Mouse (Mus musculus): ENCODE measurements at regions not wholly inside any gene's neighbourhood (a gene's known extent, or its start where the extent isn't known, plus 50 kb on each side); places are given as distances from the start of the nearest gene placed in this dataset.

DNA sequence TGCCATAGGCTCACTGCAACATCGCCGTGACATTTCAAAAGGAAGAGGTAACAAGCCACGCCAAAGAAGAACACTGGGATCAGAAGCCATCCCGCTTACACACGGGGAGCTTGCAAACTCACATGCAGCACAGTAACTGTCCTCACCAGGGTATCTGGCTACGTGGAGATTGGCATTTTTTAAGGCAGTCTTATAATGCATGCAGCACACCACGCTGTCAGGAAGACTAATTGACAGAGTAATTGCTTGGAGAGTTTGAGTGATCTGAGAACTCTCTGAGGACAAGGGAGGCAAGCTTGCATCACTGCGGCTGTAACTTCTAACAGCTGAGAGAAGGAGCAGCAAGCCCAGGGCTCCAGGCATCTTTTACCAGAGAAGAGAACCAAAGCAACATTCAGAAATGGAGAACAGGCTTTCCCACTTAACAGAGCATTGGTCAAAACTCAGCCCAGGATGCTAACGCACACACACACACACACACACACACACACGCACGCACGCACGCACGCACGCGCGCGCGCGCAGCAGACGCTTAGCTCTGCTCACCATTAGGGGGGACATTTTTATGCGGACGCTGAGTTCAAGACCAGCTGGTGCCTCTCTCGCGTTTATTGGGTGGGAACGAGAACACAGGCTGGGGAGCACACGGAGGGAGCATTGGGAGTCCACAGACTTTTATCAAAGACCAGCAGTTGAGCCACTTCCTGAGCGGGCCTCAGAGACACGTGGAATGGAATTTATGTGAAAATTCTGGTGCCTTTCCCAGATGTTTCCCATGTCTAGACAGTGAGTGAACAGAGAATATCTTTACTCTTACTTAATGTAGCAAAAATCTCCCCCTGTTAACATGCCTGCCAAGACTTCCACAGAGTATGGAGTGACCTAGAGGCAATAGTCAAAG is 66.6 kb downstream of the 1700129C05Rik start:
- DNase-seq: peak; percentile 51

DNA sequence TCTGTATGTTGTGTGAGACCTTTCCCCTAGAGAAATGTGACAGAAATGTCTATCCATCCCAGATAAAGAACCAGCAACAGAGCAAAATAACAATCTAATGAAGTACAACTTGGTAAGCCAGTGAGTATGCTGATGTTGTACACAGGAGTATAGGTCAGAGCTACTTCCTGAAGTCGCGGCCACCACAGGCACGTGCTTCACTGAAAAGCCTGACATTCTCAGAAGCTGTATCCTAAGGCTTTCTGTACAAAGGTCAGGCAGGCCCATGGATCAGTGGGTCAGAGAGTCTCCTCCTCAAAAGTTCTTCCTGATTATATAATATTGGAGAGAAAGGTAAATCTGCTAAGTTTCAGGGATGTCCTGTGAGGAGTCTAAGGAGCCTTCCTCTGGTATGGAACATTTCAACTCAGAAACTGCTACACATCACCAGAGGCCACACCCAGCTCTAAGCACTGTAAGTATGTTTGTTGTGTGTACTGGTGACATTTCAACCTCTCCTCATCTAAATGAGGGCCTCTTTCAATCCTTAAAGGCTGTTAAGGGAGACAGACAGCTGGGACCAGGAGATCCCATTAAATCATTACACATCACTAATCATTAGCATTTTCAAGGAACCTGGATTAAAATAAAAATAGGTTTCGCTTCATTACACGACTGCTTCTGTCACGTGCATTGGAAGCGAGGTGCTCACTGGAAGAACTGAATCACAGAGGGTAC is 70.2 kb downstream of the 1700129C05Rik start:
- DNase-seq: peak; percentile 28

DNA sequence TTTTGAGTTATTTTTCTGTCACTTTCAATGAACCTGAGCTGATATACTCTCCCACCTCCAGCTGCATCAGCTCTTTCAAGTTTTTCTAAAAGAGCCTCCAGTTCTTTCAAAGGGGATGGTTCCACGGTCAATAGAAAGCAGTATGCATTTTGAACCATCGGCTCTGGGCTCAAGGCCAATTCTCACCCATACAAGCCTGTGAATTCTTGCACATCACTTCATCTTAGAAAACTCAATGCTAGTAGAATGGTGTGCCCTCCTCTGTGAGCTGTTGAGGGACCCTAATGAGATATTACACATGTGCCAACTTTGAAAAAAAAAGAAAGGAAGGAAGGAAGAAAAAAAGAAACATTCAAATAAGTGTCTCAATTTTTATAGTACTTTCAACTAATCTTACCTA is 72.6 kb downstream of the 1700129C05Rik start:
- DNase-seq: no peak

DNA sequence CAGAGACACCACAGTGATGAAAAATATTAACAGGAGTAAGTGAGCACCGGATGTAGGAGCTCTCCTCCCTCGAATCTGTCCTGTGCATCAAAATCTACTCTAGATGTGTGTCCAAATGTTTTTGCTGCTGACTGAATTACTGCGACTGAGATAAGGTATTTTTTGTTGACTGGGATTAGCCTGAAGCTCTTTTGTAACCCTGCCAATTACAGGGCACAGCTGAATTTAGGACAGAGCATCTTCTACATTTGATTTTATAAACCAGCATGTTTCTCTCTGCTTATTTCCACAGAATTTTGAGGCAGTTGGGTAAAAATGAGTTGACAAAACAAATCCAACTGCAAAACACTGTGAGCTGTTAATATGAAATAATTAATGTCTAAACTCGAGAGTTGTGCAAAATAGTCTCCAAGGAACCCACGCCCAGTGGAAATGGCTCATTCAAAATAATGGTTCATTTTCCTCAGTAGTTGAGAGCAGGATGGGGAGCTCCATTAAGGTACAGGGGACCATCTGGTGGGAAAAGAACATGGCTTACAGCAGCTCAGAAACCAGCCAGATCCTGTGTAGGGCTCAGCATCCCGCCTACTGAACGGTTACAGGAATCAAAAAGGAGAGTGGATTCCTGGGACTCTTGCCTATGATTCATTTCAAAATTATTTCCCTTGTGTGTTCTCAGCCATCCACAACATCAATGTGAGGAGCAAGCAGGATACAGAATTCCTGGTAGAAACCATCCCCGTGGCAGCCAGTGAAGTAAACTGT is 76.1 kb downstream of the 1700129C05Rik start:
- no peak for DNase-seq

DNA sequence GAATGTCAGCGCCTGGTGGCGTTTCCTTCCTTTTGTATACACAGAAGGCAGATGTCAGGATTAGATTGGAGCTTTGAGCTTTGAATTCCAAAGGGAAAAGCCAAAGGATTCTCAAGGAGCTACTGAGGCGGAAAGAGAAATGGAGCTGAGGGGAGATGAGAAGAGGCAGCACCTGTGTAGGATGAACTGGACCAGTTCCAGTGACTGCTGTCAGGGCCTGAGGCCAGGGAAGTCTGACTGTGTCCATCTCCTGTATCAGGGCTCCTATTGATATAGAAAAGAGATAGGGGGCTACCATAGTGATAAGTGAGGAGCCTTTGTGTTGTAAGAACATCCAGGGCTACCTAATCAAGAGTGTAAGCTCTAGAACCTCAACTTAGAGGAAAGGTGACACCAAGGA is 79.5 kb downstream of the 1700129C05Rik start:
- DNase-seq: no peak

DNA sequence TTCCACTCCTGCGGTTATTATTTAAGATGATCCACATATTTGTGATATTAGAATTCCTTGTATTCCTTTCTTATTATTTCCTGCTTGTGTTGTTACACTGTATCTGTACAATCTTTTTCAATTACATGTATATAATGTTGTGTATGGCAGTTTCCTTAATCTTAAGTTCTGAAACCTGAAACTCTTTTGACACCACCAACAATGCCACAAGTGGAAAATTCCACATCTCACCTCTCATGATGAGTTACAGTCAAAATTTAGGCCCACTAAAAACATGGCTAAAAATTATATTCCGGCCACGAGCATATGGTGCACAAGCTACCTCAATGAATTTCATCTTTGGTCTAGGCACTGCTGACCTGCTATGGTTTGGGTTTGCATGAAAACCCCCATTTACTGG is 85.9 kb downstream of the 1700129C05Rik start:
- no peak for DNase-seq

DNA sequence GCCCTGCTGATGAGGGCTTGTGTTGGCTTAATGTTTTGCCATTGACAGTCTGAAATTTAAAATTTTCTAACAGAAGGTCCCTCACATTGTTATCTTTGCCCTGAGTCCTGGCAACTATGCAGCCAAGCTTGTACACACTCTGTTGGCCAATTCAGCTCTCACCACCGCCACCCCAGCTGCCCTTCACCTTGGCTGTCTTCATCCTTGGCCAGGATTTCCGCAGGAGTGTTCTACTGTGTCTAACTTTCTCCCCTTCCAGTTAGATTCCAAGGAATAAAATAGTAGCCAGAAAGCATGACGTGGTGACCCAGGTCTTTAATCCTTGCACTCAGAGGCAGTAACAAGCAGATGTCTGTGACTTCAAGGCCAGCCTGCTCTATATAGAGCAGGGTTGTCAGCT is 87.4 kb downstream of the 1700129C05Rik start:
- DNase-seq: no peak

DNA sequence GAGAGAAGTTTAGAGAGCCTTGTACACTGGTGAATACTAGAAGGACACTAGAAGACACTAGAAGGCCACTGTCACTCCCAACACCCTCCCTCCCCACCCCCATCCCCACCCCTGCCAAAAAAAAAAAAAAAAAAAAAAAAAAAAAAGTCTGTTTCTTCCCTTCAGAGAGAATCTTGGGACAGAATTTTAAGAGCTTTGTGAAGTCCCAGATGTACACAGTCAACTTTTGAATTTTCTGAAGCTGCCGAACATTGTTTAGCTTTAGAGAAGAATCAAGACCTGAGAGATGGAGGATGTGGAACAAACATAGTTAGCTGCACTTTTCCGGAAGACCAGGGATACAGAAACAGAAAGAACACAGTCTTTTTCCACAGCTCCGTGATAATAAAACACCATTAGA is 90.3 kb downstream of the 1700129C05Rik start:
- DNase-seq: no peak

DNA sequence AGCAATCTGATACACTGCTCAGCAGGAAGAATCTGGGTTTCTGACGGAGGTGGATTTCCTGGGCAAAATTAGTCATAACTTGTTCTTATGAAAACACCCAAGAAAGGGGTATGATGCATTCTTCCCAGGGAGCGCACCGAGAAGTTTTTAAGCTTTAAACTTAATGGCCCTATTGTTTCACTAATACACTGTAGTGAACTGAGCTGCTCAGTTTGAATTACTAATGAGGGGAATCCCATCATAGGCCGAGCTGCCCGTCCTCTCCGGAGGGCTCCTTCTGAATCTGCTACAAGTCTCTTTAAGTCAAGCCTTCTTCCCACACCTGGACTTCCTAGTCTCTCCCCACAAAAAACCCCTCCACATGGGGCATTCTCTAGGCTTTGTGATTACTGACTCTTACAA is 91.2 kb downstream of the 1700129C05Rik start:
- DNase-seq: peak; percentile 28

DNA sequence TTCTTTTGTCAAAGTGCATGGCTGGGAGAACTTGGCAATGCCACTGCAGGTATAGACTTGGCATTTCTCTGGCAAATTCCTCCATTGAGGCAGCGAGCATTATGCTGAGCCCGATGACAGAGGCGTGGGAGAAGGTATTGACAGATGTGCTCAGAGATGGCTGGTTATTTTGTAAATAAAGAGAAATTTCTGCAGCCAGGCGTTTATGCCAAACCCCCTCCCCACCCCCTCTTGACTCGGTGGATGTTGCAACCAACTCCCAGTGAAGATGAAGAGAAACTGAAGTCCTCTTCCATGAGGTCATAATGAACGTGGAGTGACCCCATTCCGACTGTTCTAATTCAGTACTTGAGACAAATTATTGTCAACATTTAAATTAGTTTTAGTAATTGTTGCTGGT is 97.0 kb downstream of the 1700129C05Rik start:
- peak; percentile 57 for DNase-seq

DNA sequence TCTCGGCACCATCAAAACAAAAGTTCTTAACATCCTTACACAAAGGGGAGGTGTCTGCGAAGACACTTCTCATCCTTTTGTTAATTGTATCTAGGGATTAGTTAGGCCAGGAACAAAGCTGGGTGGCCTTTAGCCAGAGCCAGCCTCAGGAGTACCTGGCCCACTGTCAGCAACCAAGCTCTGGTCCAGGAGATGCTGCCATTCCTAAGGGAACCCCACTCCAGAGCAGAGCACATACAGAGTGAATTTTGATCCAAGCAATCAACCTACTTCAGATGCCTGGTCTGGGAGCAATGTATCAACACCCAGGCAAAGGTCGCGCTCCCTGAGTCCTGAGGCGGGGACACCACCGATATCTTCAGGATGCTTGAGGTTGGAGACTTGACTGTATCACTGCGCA is 97.5 kb downstream of the 1700129C05Rik start:
- peak; percentile 12 for DNase-seq

DNA sequence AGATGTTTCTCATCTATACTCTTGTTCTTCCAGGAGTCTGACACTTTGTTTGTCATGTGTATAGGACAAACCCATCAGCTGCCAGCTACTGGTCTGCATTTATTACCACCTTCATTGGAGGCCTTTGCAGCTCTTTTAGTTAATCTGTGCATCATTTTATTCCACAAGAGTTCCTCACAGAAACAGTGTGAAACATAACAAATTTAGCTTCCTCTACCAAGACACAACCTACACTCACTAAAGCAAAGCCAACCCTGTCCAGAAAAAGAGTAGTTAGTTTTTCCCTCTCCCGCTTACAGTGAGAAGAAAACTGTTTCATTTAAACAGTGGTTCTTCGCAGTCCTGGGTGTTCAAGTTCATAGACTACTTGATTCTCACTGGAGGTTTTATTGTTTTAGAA is 100.5 kb downstream of the 1700129C05Rik start:
- DNase-seq: no peak

DNA sequence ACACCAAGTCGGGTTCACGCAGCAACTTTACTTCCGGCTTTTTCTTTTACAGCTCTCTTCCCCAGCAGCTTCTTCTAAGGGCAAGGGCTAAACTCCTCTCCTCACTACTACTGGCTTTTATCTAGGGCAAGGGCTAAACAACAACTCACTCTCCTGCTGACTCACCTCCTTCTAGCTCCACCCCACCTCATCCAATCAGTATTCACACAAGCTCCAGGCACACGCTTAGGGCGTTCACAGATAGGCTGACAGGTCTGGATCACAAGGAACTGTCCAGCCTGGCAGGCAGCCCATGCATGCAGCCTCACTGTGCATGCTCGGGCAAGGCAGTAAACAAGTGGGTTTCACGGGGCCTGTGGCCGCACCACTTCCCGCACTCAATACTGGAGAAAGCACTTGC is 116.9 kb downstream of the 1700129C05Rik start:
- peak; percentile 11 for DNase-seq

DNA sequence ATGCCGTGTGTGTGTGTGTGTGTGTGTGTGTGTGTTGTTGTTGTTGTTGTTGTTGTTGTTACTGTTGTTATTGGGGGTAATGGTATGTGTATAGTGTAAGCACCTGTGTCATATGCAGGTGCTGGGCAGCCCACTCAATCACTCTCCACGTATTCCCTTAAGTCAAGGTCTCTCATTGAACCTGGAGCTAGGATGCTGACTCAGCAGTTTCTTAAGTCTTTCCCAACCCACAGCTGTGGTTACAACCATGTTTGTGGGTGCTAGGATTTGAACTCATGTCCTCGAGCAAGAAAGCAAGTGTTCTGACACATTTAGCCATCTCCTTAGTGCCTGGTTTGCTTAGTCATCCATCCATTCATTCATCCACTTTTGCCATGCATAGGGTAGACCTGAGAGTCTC is 133.2 kb downstream of the 1700129C05Rik start:
- DNase-seq: no peak

DNA sequence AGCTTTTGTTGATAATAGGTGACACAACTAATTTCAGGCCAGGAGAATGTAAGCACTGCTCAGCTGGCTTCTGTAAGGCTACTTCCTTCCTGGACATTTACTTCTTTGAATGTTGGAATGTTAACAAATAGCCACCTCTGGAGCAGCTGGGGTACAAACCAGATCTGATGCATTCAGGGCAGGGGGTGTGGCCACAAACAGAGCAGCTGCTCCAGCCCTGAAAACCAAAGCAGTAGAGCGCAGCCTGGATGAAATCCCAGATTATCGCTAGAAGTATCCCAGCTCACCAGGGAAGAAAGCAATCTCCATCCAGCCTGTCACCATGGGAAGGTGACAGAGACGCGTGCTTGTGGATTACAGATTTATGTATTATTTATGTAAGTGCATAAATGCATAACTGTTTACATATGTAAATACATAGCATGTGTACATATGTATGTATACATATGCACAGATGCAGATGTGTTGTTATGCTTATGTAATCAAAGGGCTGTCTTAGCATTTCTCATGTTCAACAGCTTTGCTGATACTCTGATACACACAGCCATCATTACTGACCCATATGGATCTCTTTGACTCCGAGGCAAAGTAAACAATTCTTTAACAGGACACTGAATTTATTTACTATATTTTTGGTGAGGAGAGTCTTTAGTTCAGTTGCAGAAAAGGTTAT is 143.5 kb downstream of the 1700129C05Rik start:
- peak; percentile 70 for DNase-seq

DNA sequence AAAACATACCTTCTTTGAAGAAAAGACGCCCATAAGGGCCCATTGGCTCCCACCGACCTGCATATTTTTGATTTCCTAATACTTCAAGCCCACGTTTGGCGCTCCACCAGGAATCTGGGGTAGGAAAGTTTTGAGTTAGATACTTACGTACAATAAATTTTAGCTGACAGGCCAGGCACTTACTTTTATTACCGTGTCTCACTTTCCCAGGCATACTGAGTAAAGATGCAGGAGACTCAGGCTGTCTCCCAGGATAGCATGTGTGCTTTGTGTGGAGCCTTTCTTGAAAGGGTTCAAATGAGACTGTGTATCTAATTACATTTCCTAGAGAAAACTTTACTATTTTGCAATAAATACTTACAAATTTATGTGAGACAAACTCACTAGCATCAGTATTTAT is 147.7 kb downstream of the 1700129C05Rik start:
- no peak for DNase-seq

DNA sequence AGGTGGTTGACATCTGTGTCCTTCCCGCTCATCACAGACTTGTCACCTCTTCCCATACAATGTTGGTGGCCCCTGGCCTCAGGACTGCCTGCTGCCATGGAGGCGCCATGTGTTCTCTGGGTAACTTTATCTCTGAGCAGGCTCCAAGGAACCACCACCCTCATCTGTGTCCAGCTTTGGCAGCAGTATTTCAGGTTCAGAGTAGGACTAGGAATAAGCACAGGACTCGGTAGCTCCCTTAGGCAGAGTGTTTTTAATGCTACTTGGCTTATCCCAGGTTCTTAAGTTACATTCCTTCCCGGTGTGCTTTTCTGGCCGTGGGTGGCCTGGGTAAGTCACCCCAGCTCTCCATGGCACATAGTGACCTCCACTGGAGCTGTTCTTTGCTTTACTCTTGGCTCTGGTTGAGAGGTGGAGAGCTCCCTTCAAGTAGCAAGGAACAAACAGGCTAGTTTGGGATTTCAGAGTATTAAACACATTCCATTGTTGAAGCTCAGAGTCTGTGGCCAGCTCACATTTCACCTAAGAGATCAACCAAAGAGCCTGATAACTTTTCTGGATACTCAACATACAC is 153.0 kb downstream of the 1700129C05Rik start:
- DNase-seq: no peak

DNA sequence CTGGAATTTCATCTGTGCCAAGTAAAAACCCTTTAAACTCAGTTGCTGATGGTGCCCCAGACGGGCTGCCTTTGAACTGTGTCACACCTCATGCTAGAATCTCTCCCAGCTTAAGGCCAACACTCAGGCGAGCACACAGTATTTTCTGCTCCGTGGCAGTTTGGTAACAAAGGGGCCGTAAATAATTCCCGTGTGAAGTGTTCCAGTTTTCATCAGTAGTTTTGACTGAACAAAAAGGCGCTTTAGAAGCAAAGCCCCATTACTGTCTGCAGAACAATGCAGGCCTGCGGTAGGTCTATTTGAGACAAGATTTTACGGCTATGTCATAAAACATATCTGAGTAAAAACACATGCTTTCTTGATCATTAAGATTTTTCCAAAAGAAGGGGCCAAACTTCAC is 155.0 kb downstream of the 1700129C05Rik start:
- peak; percentile 93 for DNase-seq

DNA sequence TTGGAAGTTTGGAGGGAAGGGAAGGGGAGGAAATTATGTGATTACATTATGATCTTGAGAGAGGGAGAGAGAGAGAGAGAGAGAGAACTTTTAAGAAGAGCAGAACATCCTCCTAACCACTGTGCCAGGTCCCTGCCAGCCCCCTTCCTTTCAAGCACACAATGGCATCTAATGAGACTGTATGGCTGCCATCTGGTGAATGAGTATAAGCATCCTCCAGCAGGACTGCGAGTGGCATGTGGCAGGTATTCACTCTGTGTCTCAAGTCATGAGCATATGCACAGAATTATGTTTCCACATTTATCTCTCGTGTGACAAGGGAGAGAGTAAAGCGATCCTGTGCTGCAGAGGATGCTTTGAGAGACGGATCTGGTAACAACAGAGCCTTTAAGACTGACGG is 156.9 kb downstream of the 1700129C05Rik start:
- peak; percentile 43 for DNase-seq

DNA sequence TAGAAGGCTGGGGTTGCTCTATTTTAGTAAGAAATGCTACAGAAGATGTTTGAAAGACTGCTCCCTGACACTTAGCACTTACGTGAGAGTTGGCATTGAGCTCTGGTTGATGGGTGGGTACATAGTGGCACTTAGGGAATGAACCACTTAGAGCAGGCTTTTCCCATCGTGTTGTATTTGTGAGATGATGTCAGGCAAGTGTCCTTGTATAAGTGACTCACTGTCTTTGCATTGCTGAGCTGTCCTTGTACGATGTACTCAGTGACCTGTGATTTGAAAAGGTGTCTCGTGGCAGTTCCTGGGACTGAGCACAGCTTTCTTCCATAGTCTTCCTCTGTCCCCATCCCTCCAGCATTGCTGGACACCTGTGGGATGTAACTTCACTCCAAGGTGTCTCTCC is 165.9 kb downstream of the 1700129C05Rik start:
- no peak for DNase-seq

DNA sequence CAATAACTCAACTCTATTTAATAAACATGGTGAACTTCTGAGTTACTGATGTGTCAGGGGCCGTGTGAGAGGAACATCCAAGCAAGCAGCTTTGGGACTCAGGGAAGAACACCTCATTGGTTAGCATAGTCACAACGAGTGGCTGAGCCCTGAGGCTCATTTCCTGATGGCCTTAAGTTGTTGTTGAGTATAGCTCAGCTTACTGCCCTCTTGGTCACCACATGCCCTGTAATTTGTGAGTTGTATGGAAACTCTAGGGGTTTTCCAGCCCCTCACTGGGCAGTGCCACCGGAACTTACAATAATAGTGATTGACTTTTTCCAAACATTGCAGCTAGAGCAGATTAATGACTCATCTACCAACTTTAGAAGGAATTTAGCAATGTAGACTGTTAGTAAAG is 173.4 kb downstream of the 1700129C05Rik start:
- no peak for DNase-seq

DNA sequence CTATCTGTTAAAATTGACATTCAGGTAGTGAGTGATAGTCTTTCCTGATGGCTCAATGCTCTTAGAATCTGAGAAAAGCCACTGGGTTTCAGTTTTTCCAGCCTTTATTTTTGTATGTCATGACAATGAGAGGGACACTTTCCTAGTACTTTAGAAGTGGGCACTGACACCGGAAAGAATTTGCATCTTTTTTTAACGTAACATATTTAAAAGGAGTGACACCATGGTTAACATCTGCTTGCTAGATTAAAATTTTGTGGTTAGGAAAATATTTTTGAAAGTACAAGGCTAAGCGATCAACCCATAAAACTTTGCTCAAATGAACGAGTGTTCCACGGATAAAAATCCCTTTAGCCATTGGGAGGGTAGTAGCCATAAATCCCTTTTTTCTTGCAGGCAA is 174.7 kb downstream of the 1700129C05Rik start:
- no peak for DNase-seq

DNA sequence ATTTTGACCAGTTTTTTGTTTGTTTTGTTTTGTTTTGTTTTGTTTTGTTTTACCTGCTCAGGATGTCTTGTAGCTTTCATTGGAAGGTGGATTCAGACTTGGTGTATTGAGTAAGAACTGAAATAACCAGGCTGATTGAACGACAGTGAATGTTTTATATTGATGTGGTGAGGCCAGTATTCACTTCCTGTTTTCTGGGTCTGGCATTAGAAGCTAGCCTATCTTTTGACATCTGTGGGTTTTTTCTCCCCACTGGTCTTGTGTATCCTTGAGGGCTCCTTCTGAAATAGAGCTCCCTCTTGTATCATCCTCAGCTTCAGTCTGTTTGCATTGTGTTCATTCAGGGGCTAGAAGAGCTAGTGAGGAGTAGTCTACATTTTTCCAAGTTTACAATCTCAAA is 175.5 kb downstream of the 1700129C05Rik start:
- no peak for DNase-seq

Measured in retina, postnatal 1 day (tissue).